Mouse (Mus musculus) inflammation-experienced regulatory T-cells, adult 16 weeks (primary cell): ENCODE measurements around the gene Rpap2. TPM values are rescaled to one million over a fixed set of nuclear protein-coding genes. Genes with fewer than 3 reads are reported as not detected.

Experiments used
- polyA plus RNA-seq: library from polyadenylated mRNA; unstranded; fragments of 100-300 nt; shearing (Covaris generic); gene quantifications from one replicate; pipeline ENCODE4 v1.2.1, GENCODE M21; 2017

Gene Rpap2
- 38.3 TPM for polyA plus RNA-seq

GRCm38 (mm10) chr5:107597301-107598077 lies at the start of gene Rpap2, which contains the start of gene Glmn:
Rpap2 (plus strand) TSS chr5:107597373.
Glmn (minus strand) TSS chr5:107597888.

Other genes starting within 250 kb of the Rpap2 start
- gene Ephx4, start 194.6 kb upstream of the Rpap2 start, polyA plus RNA-seq = 1.7 TPM
- gene Lpcat2b, start 165.8 kb upstream of the Rpap2 start, polyA plus RNA-seq = not detected
- 9.1 TPM for gene Btbd8, start 159.4 kb upstream of the Rpap2 start, polyA plus RNA-seq
- 0.76 TPM for gene Gm42669, start 89.8 kb upstream of the Rpap2 start, polyA plus RNA-seq
- 0.32 TPM for gene 1700028K03Rik, start 62.7 kb upstream of the Rpap2 start, polyA plus RNA-seq
- 24.0 TPM for gene Glmn, start 515 bp downstream of the Rpap2 start, polyA plus RNA-seq
- 2.3 TPM for gene Gfi1, start 128.7 kb downstream of the Rpap2 start, polyA plus RNA-seq
- gene Ube2d2b, start 232.7 kb downstream of the Rpap2 start, polyA plus RNA-seq = not detected